Mouse (Mus musculus) heart, postnatal 0 days (tissue): ENCODE measurements at regions not wholly inside any gene's neighbourhood (a gene's known extent, or its start where the extent isn't known, plus 50 kb on each side); places are given as distances from the start of the nearest gene placed in this dataset.
A peak's percentile ranks its signal among the peaks of the same experiment; 100 is the strongest.

Experiments
- ATAC-seq: fragments of 200-750 bp; cut with Nextera tagmentation; 2 replicates; pipeline ENCODE4 v1.8.0; 2017; ENCODE audit warnings: low read depth, moderate number of reproducible peaks, moderate library complexity; ENCODE audit not compliant: insufficient read depth
- DNase-seq: peaks from one replicate; pipeline ENCODE4 v3.0.0-alpha.2; 2016; ENCODE audit warnings: low spot score
- H3K27ac ChIP-seq: fragments of 300-500 bp; sonication (generic); 2 replicates; pipeline ENCODE4 v1.5.1; 2014; ENCODE audit warnings: low read depth, mild to moderate bottlenecking
- H3K27me3 ChIP-seq: fragments of 300-500 bp; sonication (generic); 2 replicates; pipeline ENCODE4 v1.6.1; 2014; ENCODE audit warnings: low read length, mixed read lengths; ENCODE audit not compliant: control insufficient read depth, insufficient read depth
- H3K36me3 ChIP-seq: fragments of 300-500 bp; sonication (generic); replicated peaks from 2 replicates; pipeline ENCODE4 v1.6.1; 2014; ENCODE audit warnings: low read length, mixed read lengths; ENCODE audit not compliant: control insufficient read depth, insufficient read depth
- H3K4me1 ChIP-seq: fragments of 300-500 bp; sonication (generic); 2 replicates; pipeline ENCODE4 v1.6.1; 2014; ENCODE audit warnings: antibody characterized with exemption; ENCODE audit not compliant: control insufficient read depth, insufficient read depth
- H3K4me2 ChIP-seq: fragments of 300-500 bp; sonication (generic); 2 replicates; pipeline ENCODE4 v1.6.1; 2014; ENCODE audit warnings: low read depth, mild to moderate bottlenecking, low read length, moderate library complexity
- H3K4me3 ChIP-seq: fragments of 300-500 bp; sonication (generic); 2 replicates; pipeline ENCODE4 v1.5.1; 2014; ENCODE audit warnings: low read depth, low read length
- H3K9ac ChIP-seq: fragments of 300-500 bp; sonication (generic); replicated peaks from 2 replicates; pipeline ENCODE4 v1.6.1; 2014; ENCODE audit warnings: low read depth, low read length, mixed read lengths
- H3K9me3 ChIP-seq: fragments of 300-500 bp; sonication (generic); replicated peaks from 2 replicates; pipeline ENCODE4 v1.6.1; 2016; ENCODE audit warnings: low read length; ENCODE audit not compliant: control insufficient read depth
- CTCF ChIP-seq: IDR thresholded peaks from 2 replicates; pipeline ENCODE4 v1.5.1; 2016; ENCODE audit warnings: antibody characterized with exemption, control low read depth, low read depth
- EP300 ChIP-seq: IDR thresholded peaks from 2 replicates; pipeline ENCODE4 v1.6.1; 2016; ENCODE audit warnings: antibody characterized with exemption, low read depth
- WGBS: fragments of 180-500 bp; shearing (Covaris S2); extraction: QIAGEN DNeasy Blood & Tissue Kit; methylation state at CpG from one replicate; pipeline ENCODE4 v1.1.7; 2014; 5-methylcytosine and 5-hydroxymethylcytosine counted together

- Histone ChIP-seq H3K4me3 (no peak overlapping the region), H3K4me1 (no peaks in the 10 kb centered on the region), H3K4me2 (no peak overlapping the region), H3K9me3 (no peaks in the 10 kb centered on the region), H3K27ac (no peak overlapping the region), H3K27me3 (no peaks in the 10 kb centered on the region), H3K9ac (no peak overlapping the region), H3K36me3 (no peaks in the 10 kb centered on the region)
- WGBS, result 24% methylated on average over 14 of the region's 14 CpGs
- ATAC-seq, result no peak
- DNase-seq, result no peak
- TF ChIP-seq CTCF (peak; percentile 53), EP300 (no peak)
Measured at GRCm38 (mm10) chr12:92302951-92303591, 454.1 kb upstream of the Sel1l start.

- Histone ChIP-seq H3K9me3 (no peaks in the 10 kb centered on the region), H3K27me3 (no peaks in the 10 kb centered on the region), H3K27ac (no peak overlapping the region), H3K4me1 (no peaks in the 10 kb centered on the region), H3K4me2 (no peak overlapping the region), H3K4me3 (no peak overlapping the region), H3K9ac (no peak overlapping the region), H3K36me3 (no peaks in the 10 kb centered on the region)
- DNase-seq (no peak), ATAC-seq (no peak)
- TF ChIP-seq EP300 (no peak), CTCF (no peak)
- WGBS, result 50% methylated on average over 4 of the region's 4 CpGs
Measured at GRCm38 (mm10) chr12:92294887-92295286, 445.9 kb upstream of the Sel1l start.

- no peak overlapping the region for H3K27ac ChIP-seq
- no peak overlapping the region for H3K4me2 ChIP-seq
- ATAC-seq (no peak), DNase-seq (no peak)
- no peak for TF ChIP-seq CTCF
- TF ChIP-seq EP300, result no peak
- H3K9me3 ChIP-seq, result no peaks in the 10 kb centered on the region
- H3K4me1 ChIP-seq, result no peaks in the 10 kb centered on the region
- no peak overlapping the region for H3K9ac ChIP-seq
- H3K36me3 ChIP-seq, result no peaks in the 10 kb centered on the region
- H3K4me3 ChIP-seq, result no peak overlapping the region
- no peaks in the 10 kb centered on the region for H3K27me3 ChIP-seq
Measured at GRCm38 (mm10) chr12:92293341-92293720, 444.4 kb upstream of the Sel1l start.

GRCm38 (mm10) chr12:92292460-92293340 lies 443.7 kb upstream of the Sel1l start:
- H3K4me2 ChIP-seq, result no peak overlapping the region
- no peak overlapping the region for H3K27ac ChIP-seq
- H3K9me3 ChIP-seq, result no peaks in the 10 kb centered on the region
- 51% methylated on average over 11 of the region's 11 CpGs for WGBS
- no peaks in the 10 kb centered on the region for H3K36me3 ChIP-seq
- H3K9ac ChIP-seq, result no peak overlapping the region
- H3K27me3 ChIP-seq, result no peaks in the 10 kb centered on the region
- TF ChIP-seq CTCF (no peak), EP300 (no peak)
- DNase-seq (no peak), ATAC-seq (no peak)
- H3K4me3 ChIP-seq, result no peak overlapping the region
- H3K4me1 ChIP-seq, result no peaks in the 10 kb centered on the region

- Histone ChIP-seq H3K27ac (no peak overlapping the region), H3K9ac (no peak overlapping the region), H3K9me3 (no peaks in the 10 kb centered on the region), H3K27me3 (no peaks in the 10 kb centered on the region), H3K4me2 (no peak overlapping the region), H3K4me3 (no peak overlapping the region), H3K36me3 (no peaks in the 10 kb centered on the region), H3K4me1 (no peaks in the 10 kb centered on the region)
- WGBS, result 65% methylated on average over 1 of the region's 1 CpGs
- DNase-seq (no peak), ATAC-seq (no peak)
- TF ChIP-seq EP300, result no peak
- no peak for TF ChIP-seq CTCF
Measured at GRCm38 (mm10) chr12:92291490-92291889, 442.5 kb upstream of the Sel1l start.
